Mouse (Mus musculus) gastrocnemius, postnatal 14 days (tissue): ENCODE measurements around the gene Fbxl13. TPM values are rescaled to one million over a fixed set of nuclear protein-coding genes. Genes with fewer than 3 reads are reported as not detected.

Experiments
- DNase-seq: peaks from one replicate; pipeline ENCODE4 v3.0.0; 2021; ENCODE audit warnings: mixed read lengths
- intact Hi-C: fragments of 180-260 bp; cut with DNase I; formaldehyde crosslinking; loops from one replicate; pipeline ENCODE4 v1.15.1; 2025; ENCODE audit warnings: low total_unique reads
- total RNA-seq, 2 experiments: library from RNA; stranded (reverse); gene quantifications; 2 replicates each; pipeline ENCODE4 v1.2.3; 2021

Fbxl13 gene
- total RNA-seq, 2 experiments from 2014 or later, result 0.16 to 0.22 TPM

- intact Hi-C loops, result no loop called here
These were observed 208.9 kb downstream of the Fbxl13 start for GRCm38 (mm10) chr5:21436471-21436975.

GRCm38 (mm10) chr5:21434148-21434929, 211.1 kb downstream of the Fbxl13 start:
- intact Hi-C loops, result loop anchor here (5.0 kb wide), 1 partner anchor 153 kb away; no protein-coding TSS in a partner anchor
- DNase-seq, result no peak

More at GRCm38 (mm10) chr5:21436471-21436975, 208.9 kb downstream of the Fbxl13 start:
- no peak for DNase-seq

Other genes starting within 250 kb of the Fbxl13 start
- gene Ccdc146, start 221.0 kb downstream of the Fbxl13 start, total RNA-seq, result 1 to 10 TPM; 1.5 to 1.6 TPM
- gene Fam185a, start 220.7 kb downstream of the Fbxl13 start, total RNA-seq, result 1 to 10 TPM; 5.9 to 6.5 TPM
- gene Lrrc17, start 102.1 kb downstream of the Fbxl13 start, total RNA-seq, result 10 to 100 TPM in 1 of 2 experiments, 1 to 10 TPM in 1; 9.8 to 14.3 TPM
- gene Armc10, start 179 bp upstream of the Fbxl13 start, total RNA-seq, result 1 to 10 TPM; 6.2 to 6.8 TPM
- 1 to 10 TPM; 8.6 to 9.5 TPM for gene Napepld, start 55.8 kb upstream of the Fbxl13 start, total RNA-seq
- gene Pmpcb, start 91.5 kb upstream of the Fbxl13 start, total RNA-seq, result 100 to 1,000 TPM; 124 to 132 TPM
- 10 to 100 TPM; 13.2 to 13.6 TPM for gene Dnajc2, start 139.6 kb upstream of the Fbxl13 start, total RNA-seq
- 100 to 1,000 TPM in 1 of 2 experiments, 10 to 100 TPM in 1; 99.4 to 102 TPM for gene Psmc2, start 139.6 kb upstream of the Fbxl13 start, total RNA-seq
- not detected for gene Slc26a5, start 220.0 kb upstream of the Fbxl13 start, total RNA-seq